13 mouse cellular contexts compared by ENCODE assay signal in the genomic region with DNA sequence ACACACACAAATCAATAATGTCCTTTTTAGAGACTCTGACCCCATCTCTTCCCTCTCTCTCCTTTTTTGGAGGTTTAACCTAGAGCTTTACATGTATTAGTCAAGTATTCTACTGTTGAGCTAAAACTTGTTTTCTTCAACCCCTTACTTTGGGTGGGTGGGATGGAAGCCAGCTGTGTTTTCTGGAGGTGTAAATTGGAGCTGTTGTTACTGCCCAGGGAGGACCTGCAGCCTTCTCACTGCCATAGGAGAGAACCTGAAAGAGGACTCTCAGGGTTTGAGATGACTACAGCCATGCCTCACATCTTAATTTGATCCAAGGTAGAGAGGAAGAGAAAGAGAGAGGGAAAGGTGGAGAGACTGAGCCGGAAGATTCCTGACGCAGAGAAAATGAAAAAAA. TPM values are rescaled to one million over a fixed set of nuclear protein-coding genes. Genes with fewer than 3 reads are reported as not detected.
A peak's percentile ranks its signal among the peaks of the same experiment; 100 is the strongest.
DNase-seq lines count a peak whose midpoint lies in the region; ATAC-seq lines count a peak whose summit lies in the region.
"Had no signal": no experiment of that assay in that cellular context is flagged by ENCODE, and none has a peak within 500 bp of the region (broad histone marks: within the 10 kb centered on the region; RNA-seq: fewer than 3 reads in every experiment).

No protein-coding gene starts in this region.

- peak overlapping the region; percentile 70 for H3K4me3 ChIP-seq in erythroblast, embryonic 14.5 days (replicated peaks)
- H3K4me3 ChIP-seq in megakaryocyte, embryonic 14.5 days (replicated peaks), result peak overlapping the region; percentile 10

- DNase-seq in induced T-regulatory cell, adult 2 months (ENCODE audit: low read depth), result peak; percentile 14
- no peak for DNase-seq in adrenal gland, adult 2 months
- DNase-seq in urinary bladder, postnatal 10 days (ENCODE audit: low spot score), result no peak
- DNase-seq: adrenal gland, postnatal 36 days; gastrocnemius, postnatal 36 days had no signal

- H3K36me3 ChIP-seq in erythroblast, embryonic 14.5 days (ENCODE audit: control insufficient read depth), result peaks cover 11% of the 10 kb centered on the region
- peaks cover 9% of the 10 kb centered on the region for H3K36me3 ChIP-seq in megakaryocyte, embryonic 14.5 days (replicated peaks; ENCODE audit: low read length)
- H3K36me3 ChIP-seq: midbrain, embryonic 15.5 days had no signal

- no peaks in the 10 kb centered on the region for H3K9me3 ChIP-seq in erythroblast, embryonic 14.5 days (ENCODE audit: control insufficient read depth, low read length)
- no peaks in the 10 kb centered on the region for H3K9me3 ChIP-seq in megakaryocyte, embryonic 14.5 days
- H3K9me3 ChIP-seq: heart, embryonic 12.5 days; limb, embryonic 13.5 days; midbrain, embryonic 15.5 days had no signal

- ATAC-seq in erythroblast, adult 5-6 weeks (replicated peaks; ENCODE audit: low FRiP score, poor library complexity, severe bottlenecking), result no peak
- ATAC-seq in megakaryocyte, adult 5-6 weeks (ENCODE audit: poor library complexity, severe bottlenecking), result no peak
- ATAC-seq: inflammation-experienced regulatory T-cells, adult 6 months had no signal

- H3K27me3 ChIP-seq in erythroblast, embryonic 14.5 days (ENCODE audit: control insufficient read depth), result no peaks in the 10 kb centered on the region
- H3K27me3 ChIP-seq in megakaryocyte, embryonic 14.5 days (replicated peaks), result no peaks in the 10 kb centered on the region
- H3K27me3 ChIP-seq: heart, embryonic 12.5 days; limb, embryonic 13.5 days; midbrain, embryonic 15.5 days had no signal

- peaks cover 34% of the 10 kb centered on the region for H3K4me1 ChIP-seq in erythroblast, embryonic 14.5 days (ENCODE audit: control insufficient read depth)
- peaks cover 37% of the 10 kb centered on the region; the same call in 1 of the 2 replicates for H3K4me1 ChIP-seq in megakaryocyte, embryonic 14.5 days
- H3K4me1 ChIP-seq: heart, embryonic 12.5 days had no signal

RNA-seq across cellular contexts. Expression of a gene that starts 1.5 kb away (rescaled TPM):
- polyA plus RNA-seq in erythroblast, embryonic 14.5 days (2012), result 0.92 and 1.9 TPM in 2 replicates
- 39.8 and 49.3 TPM in 2 replicates for total RNA-seq in erythroblast, adult 5-6 weeks (2015; ENCODE audit: low replicate concordance)
- total RNA-seq in erythroblast, adult 5-6 weeks (2017; ENCODE audit: low replicate concordance), result 27.2 and 30.7 TPM in 2 replicates
- polyA plus RNA-seq in megakaryocyte, embryonic 14.5 days (2012; ENCODE audit: insufficient read depth, low replicate concordance), result 3.5 and 13.7 TPM in 2 replicates
- total RNA-seq in megakaryocyte, adult 5-6 weeks (2015), result 34.7 and 39.4 TPM in 2 replicates
- 17.9 and 18.6 TPM in 2 replicates for total RNA-seq in megakaryocyte, adult 5-6 weeks (2017)
- total RNA-seq in adrenal gland, adult 2 months (2021), result 10 to 100 TPM; 23.0 to 33.8 TPM
- polyA plus RNA-seq in adrenal gland, adult 2 months (2012; rRNA removed), result 9.8 and 10.4 TPM in 2 replicates

RNA-seq across cellular contexts. Expression of a gene that starts 31.9 kb away (rescaled TPM):
- polyA plus RNA-seq in erythroblast, embryonic 14.5 days (2012), result not detected in 2 replicates
- not detected in 2 replicates for total RNA-seq in erythroblast, adult 5-6 weeks (2015; ENCODE audit: low replicate concordance)
- total RNA-seq in erythroblast, adult 5-6 weeks (2017; ENCODE audit: low replicate concordance), result not detected in 2 replicates
- 2.4 TPM in 1 of 2 replicates, not detected in the other for polyA plus RNA-seq in megakaryocyte, embryonic 14.5 days (2012; ENCODE audit: insufficient read depth, low replicate concordance)
- total RNA-seq in megakaryocyte, adult 5-6 weeks (2015), result 0.71 and 2.9 TPM in 2 replicates
- 0.66 and 2.1 TPM in 2 replicates for total RNA-seq in megakaryocyte, adult 5-6 weeks (2017)
- total RNA-seq in adrenal gland, adult 2 months (2021), result 1 to 10 TPM; 2.8 to 4.4 TPM
- polyA plus RNA-seq in adrenal gland, adult 2 months (2012; rRNA removed), result 17.3 and 23.6 TPM in 2 replicates

RNA-seq across cellular contexts. Expression of a gene that starts 41.9 kb away (rescaled TPM):
- polyA plus RNA-seq in erythroblast, embryonic 14.5 days (2012), result not detected in 2 replicates
- total RNA-seq in erythroblast, adult 5-6 weeks (2015; ENCODE audit: low replicate concordance), result not detected in 2 replicates
- total RNA-seq in erythroblast, adult 5-6 weeks (2017; ENCODE audit: low replicate concordance), result not detected in 2 replicates
- polyA plus RNA-seq in megakaryocyte, embryonic 14.5 days (2012; ENCODE audit: insufficient read depth, low replicate concordance), result 0.19 TPM in 1 of 2 replicates, not detected in the other
- not detected in 2 replicates for total RNA-seq in megakaryocyte, adult 5-6 weeks (2015)
- 0.41 TPM in 1 of 2 replicates, not detected in the other for total RNA-seq in megakaryocyte, adult 5-6 weeks (2017)
- total RNA-seq in adrenal gland, adult 2 months (2021), result 1 to 10 TPM; 1.4 to 3.9 TPM
- polyA plus RNA-seq in adrenal gland, adult 2 months (2012; rRNA removed), result 1.2 and 2.6 TPM in 2 replicates

RNA-seq across cellular contexts. Expression of a gene that starts 44.8 kb away (rescaled TPM):
- 0.04 TPM in 1 of 2 replicates, not detected in the other for polyA plus RNA-seq in erythroblast, embryonic 14.5 days (2012)
- total RNA-seq in erythroblast, adult 5-6 weeks (2015; ENCODE audit: low replicate concordance), result 1.3 TPM in 1 of 2 replicates, not detected in the other
- 0.68 TPM in 1 of 2 replicates, not detected in the other for total RNA-seq in erythroblast, adult 5-6 weeks (2017; ENCODE audit: low replicate concordance)
- polyA plus RNA-seq in megakaryocyte, embryonic 14.5 days (2012; ENCODE audit: insufficient read depth, low replicate concordance), result 2.8 TPM in 1 of 2 replicates, not detected in the other
- 0.07 TPM in 1 of 2 replicates, not detected in the other for total RNA-seq in megakaryocyte, adult 5-6 weeks (2015)
- not detected in 2 replicates for total RNA-seq in megakaryocyte, adult 5-6 weeks (2017)
- 1 to 10 TPM; 2.1 to 2.3 TPM for total RNA-seq in adrenal gland, adult 2 months (2021)
- polyA plus RNA-seq in adrenal gland, adult 2 months (2012; rRNA removed), result 1.1 and 2.2 TPM in 2 replicates

RNA-seq across cellular contexts. Expression of a gene that starts 53.0 kb away (rescaled TPM):
- 80.6 and 90.6 TPM in 2 replicates for polyA plus RNA-seq in erythroblast, embryonic 14.5 days (2012)
- 105 and 122 TPM in 2 replicates for total RNA-seq in erythroblast, adult 5-6 weeks (2015; ENCODE audit: low replicate concordance)
- total RNA-seq in erythroblast, adult 5-6 weeks (2017; ENCODE audit: low replicate concordance), result 41.2 and 119 TPM in 2 replicates
- 915 and 1,909 TPM in 2 replicates for polyA plus RNA-seq in megakaryocyte, embryonic 14.5 days (2012; ENCODE audit: insufficient read depth, low replicate concordance)
- total RNA-seq in megakaryocyte, adult 5-6 weeks (2015), result 261 and 270 TPM in 2 replicates
- 123 and 132 TPM in 2 replicates for total RNA-seq in megakaryocyte, adult 5-6 weeks (2017)
- 1,000 to 10,000 TPM in 1 of 2 experiments, 100 to 1,000 TPM in 1; 641 to 1,175 TPM for total RNA-seq in adrenal gland, adult 2 months (2021)
- polyA plus RNA-seq in adrenal gland, adult 2 months (2012; rRNA removed), result 3,805 and 4,399 TPM in 2 replicates
